Mouse (Mus musculus) CH12.LX (cell line): ENCODE measurements around the gene Dexi. TPM values are rescaled to one million over a fixed set of nuclear protein-coding genes. Genes with fewer than 3 reads are reported as not detected.

Source experiments
- DNase-seq: peaks from one replicate; pipeline ENCODE4 v3.0.0-alpha.2; 2013; ENCODE audit errors: extremely low read depth
- H3K27ac ChIP-seq: 2 replicates; pipeline ENCODE4 v1.5.1; 2012; ENCODE audit warnings: low read depth, mild to moderate bottlenecking, control low read depth, moderate library complexity; ENCODE audit not compliant: insufficient read depth
- H3K27me3 ChIP-seq: replicated peaks from 2 replicates; pipeline ENCODE3; 2012; ENCODE audit warnings: inconsistent platforms
- H3K36me3 ChIP-seq, 2 experiments: replicated peaks in 1 of 2; 2 replicates each; pipeline versions ENCODE3 to v1.6.1; 2012; ENCODE audit warnings: inconsistent platforms in 1 of 2, low read length in 1 of 2, mild to moderate bottlenecking in 1 of 2, mixed read lengths in 1 of 2, moderate library complexity in 1 of 2; ENCODE audit not compliant: control insufficient read depth in 1 of 2, insufficient read depth in 1 of 2
- H3K4me1 ChIP-seq, 2 experiments: 2 replicates each; pipeline ENCODE4 v1.6.1; 2012; ENCODE audit warnings: inconsistent platforms in 1 of 2, moderate library complexity in 1 of 2; ENCODE audit not compliant: insufficient read depth in 2 of 2, control insufficient read depth in 1 of 2
- H3K4me2 ChIP-seq: 2 replicates; pipeline ENCODE4 v1.6.1; 2012; ENCODE audit warnings: low read depth, mild to moderate bottlenecking, control low read depth; ENCODE audit not compliant: poor library complexity, insufficient read depth, severe bottlenecking
- H3K4me3 ChIP-seq, 3 experiments: fragments of 150-350 bp in 1 of 3; sonication (generic) in 1 of 3; replicated peaks in 1 of 3; 2 replicates each; pipeline versions ENCODE3 to v1.5.1; 2011 to 2012; ENCODE audit warnings: low read depth in 2 of 3, low read length in 2 of 3, mild to moderate bottlenecking in 2 of 3, moderate library complexity in 2 of 3, control low read depth in 1 of 3, improper control_type of control experiment in 1 of 3, inconsistent platforms in 1 of 3, mixed read lengths in 1 of 3; ENCODE audit not compliant: poor library complexity in 1 of 3
- H3K79me2 ChIP-seq: replicated peaks from 2 replicates; pipeline ENCODE4 v1.6.1; 2012; ENCODE audit warnings: mild to moderate bottlenecking, moderate library complexity; ENCODE audit not compliant: control insufficient read depth, poor library complexity, insufficient read depth, severe bottlenecking; ENCODE audit errors: extremely low read depth
- H3K9ac ChIP-seq: 2 replicates; pipeline ENCODE4 v1.6.1; 2012; ENCODE audit warnings: low read depth, mild to moderate bottlenecking, control low read depth, moderate library complexity; ENCODE audit not compliant: insufficient read depth
- H3K9me3 ChIP-seq: replicated peaks from 2 replicates; pipeline ENCODE3; 2012; ENCODE audit warnings: low read length, inconsistent platforms, mixed read lengths
- BHLHE40 ChIP-seq: IDR thresholded peaks from 2 replicates; pipeline ENCODE4 v1.6.1; 2011; ENCODE audit warnings: mild to moderate bottlenecking, low read depth, low read length, improper control_type of control experiment
- CHD1 ChIP-seq: IDR thresholded peaks from 2 replicates; pipeline ENCODE4 v1.6.1; 2012; ENCODE audit warnings: low read depth, low read length, improper control_type of control experiment, inconsistent platforms
- CHD2 ChIP-seq: IDR thresholded peaks from 2 replicates; pipeline ENCODE4 v1.6.1; 2011; ENCODE audit warnings: low read length, improper control_type of control experiment
- ELF1 ChIP-seq: IDR thresholded peaks from 2 replicates; pipeline ENCODE4 v1.6.1; 2014; ENCODE audit warnings: low read depth, mild to moderate bottlenecking, inconsistent platforms, low read length, improper control_type of control experiment
- EP300 ChIP-seq: IDR thresholded peaks from 2 replicates; pipeline ENCODE4 v1.6.1; 2011; ENCODE audit warnings: low read length, improper control_type of control experiment
- ETS1 ChIP-seq: conservative IDR thresholded peaks from 2 replicates; pipeline ENCODE4 v1.6.1; 2012; ENCODE audit warnings: low read depth, mild to moderate bottlenecking, inconsistent platforms, low read length, improper control_type of control experiment, moderate library complexity
- MAFK ChIP-seq: IDR thresholded peaks from 2 replicates; pipeline ENCODE4 v1.6.1; 2011; ENCODE audit warnings: low read length, improper control_type of control experiment; ENCODE audit not compliant: insufficient replicate concordance
- MAX ChIP-seq: IDR thresholded peaks from 2 replicates; pipeline ENCODE4 v1.6.1; 2011; ENCODE audit warnings: low read length, improper control_type of control experiment
- MAZ ChIP-seq: IDR thresholded peaks from 2 replicates; pipeline ENCODE4 v1.6.1; 2012; ENCODE audit warnings: low read depth, mild to moderate bottlenecking, inconsistent platforms, low read length, improper control_type of control experiment, moderate library complexity
- MYC ChIP-seq: IDR thresholded peaks from 2 replicates; pipeline ENCODE4 v1.6.1; 2011; ENCODE audit warnings: low read depth, mild to moderate bottlenecking, improper control_type of control experiment, low read length
- NELFE ChIP-seq: IDR thresholded peaks from 2 replicates; pipeline ENCODE4 v1.6.1; 2011; ENCODE audit warnings: low read depth, low read length, improper control_type of control experiment
- POLR2A ChIP-seq: IDR thresholded peaks from 2 replicates; pipeline ENCODE4 v1.6.1; 2011; ENCODE audit warnings: low read depth, mild to moderate bottlenecking, improper control_type of control experiment, low read length
- RCOR1 ChIP-seq: conservative IDR thresholded peaks from 2 replicates; pipeline ENCODE4 v1.6.1; 2012; ENCODE audit warnings: low read depth, mild to moderate bottlenecking, inconsistent platforms, low read length, improper control_type of control experiment
- TBP ChIP-seq: conservative IDR thresholded peaks from 2 replicates; pipeline ENCODE4 v1.6.1; 2011; ENCODE audit warnings: low read depth, low read length, improper control_type of control experiment
- TCF12 ChIP-seq: IDR thresholded peaks from 2 replicates; pipeline ENCODE4 v1.6.1; 2014; ENCODE audit warnings: low read depth, mild to moderate bottlenecking, inconsistent platforms, low read length, improper control_type of control experiment
- USF1 ChIP-seq: IDR thresholded peaks from 2 replicates; pipeline ENCODE4 v1.6.1; 2014; ENCODE audit warnings: low read depth, mild to moderate bottlenecking, inconsistent platforms, low read length, improper control_type of control experiment
- USF2 ChIP-seq: conservative IDR thresholded peaks from 2 replicates; pipeline ENCODE4 v1.6.1; 2011; ENCODE audit warnings: low read depth, low read length, improper control_type of control experiment
- ZKSCAN1 ChIP-seq: IDR thresholded peaks from 2 replicates; pipeline ENCODE4 v1.6.1; 2012; ENCODE audit warnings: low read depth, inconsistent platforms, low read length, improper control_type of control experiment, borderline replicate concordance
- ZMIZ1 ChIP-seq: IDR thresholded peaks from 2 replicates; pipeline ENCODE4 v1.6.1; 2012; ENCODE audit warnings: low read depth, mild to moderate bottlenecking, inconsistent platforms, low read length, improper control_type of control experiment
- ZNF384 ChIP-seq: IDR thresholded peaks from 2 replicates; pipeline ENCODE4 v1.6.1; 2012; ENCODE audit warnings: low read depth, low read length, improper control_type of control experiment, inconsistent platforms
- dilution Hi-C: fragments of 300-500 bp; cut with MboI; formaldehyde crosslinking; loops from 2 replicates; pipeline ENCODE4 v1.14.3; 2020; ENCODE audit warnings: low sequenced_read_pairs; ENCODE audit not compliant: extremely low pct_unique_long_range_greater_than_20kb, extremely low pct_ligation_motif_present
- in situ Hi-C: fragments of 300-500 bp; cut with MboI; formaldehyde crosslinking; loops from 3 replicates; pipeline ENCODE4 v1.14.3; 2019; ENCODE audit warnings: low sequenced_read_pairs, low pct_ligation_motif_present, low pct_unique_long_range_greater_than_20kb, mixed read lengths
- polyA plus RNA-seq: library from polyadenylated mRNA; unstranded; fragments of >175 nt; gene quantifications from 2 replicates; pipeline ENCODE4 v1.2.1, GENCODE M21; 2012; ENCODE audit warnings: low read depth; ENCODE audit not compliant: insufficient read length
- total RNA-seq, 2 experiments: library from RNA; depleted of rRNA; stranded (reverse); fragments of 300-350 nt in 1 of 2; fragments of >200 nt in 1 of 2; gene quantifications; 2 replicates each; pipeline ENCODE4 v1.2.3; 2012 to 2014

Gene Dexi
- total and polyA plus RNA-seq, 3 experiments: 11.3 to 19.6 (median 14.1) TPM

- TF ChIP-seq NELFE (peak; percentile 55; the same call in 1 of the 2 replicates), RCOR1 (no peak; the same call in none of the 2 replicates), CHD2 (peak; percentile 63)
- TF ChIP-seq, all 38 proteins: peak for 23
These were observed 54.9 kb downstream of the Dexi start (continued) for GRCm38 (mm10) chr16:10487895-10488493.

- peaks cover 9% of the 10 kb centered on the region for H3K79me2 ChIP-seq
- in situ Hi-C loops (no loop called here), dilution Hi-C loops (no loop called here)
- DNase-seq: no peak
- peaks cover 14 to 26% of the 10 kb centered on the region in 2 experiments for H3K4me1 ChIP-seq
- peak overlapping the region in 1 of 3 experiments; percentile 70 for H3K4me3 ChIP-seq
- H3K9me3 ChIP-seq: no peaks in the 10 kb centered on the region
- peak overlapping the region; percentile 94 for H3K4me2 ChIP-seq
- no peak for TF ChIP-seq USF2
- TF ChIP-seq MAFK: 0 out of 2 replicates have a peak, but pooled peaks have one; percentile 54
- peak; percentile 33; the same call in 1 of the 2 replicates for TF ChIP-seq MAX
- TF ChIP-seq ELF1: peak; percentile 34; the same call in 1 of the 2 replicates
- TF ChIP-seq ETS1: peak; percentile 71
- no peak for TF ChIP-seq TBP
- TF ChIP-seq ZMIZ1: no peak
- no peak for TF ChIP-seq MAZ
- TF ChIP-seq TCF12: peak; percentile 48
- TF ChIP-seq ZKSCAN1: no peak
- no peak for TF ChIP-seq ZNF384
- TF ChIP-seq POLR2A: no peak
- peak; percentile 61; the same call in 1 of the 2 replicates for TF ChIP-seq EP300
- TF ChIP-seq CHD1: peak; percentile 5; the same call in 1 of the 2 replicates
- peak; percentile 90 for TF ChIP-seq MYC
- TF ChIP-seq BHLHE40: peak; percentile 99
- no peak for TF ChIP-seq USF1
- peaks cover 0 to 14% of the 10 kb centered on the region in 2 experiments for H3K36me3 ChIP-seq
- no peaks in the 10 kb centered on the region for H3K27me3 ChIP-seq
- H3K27ac ChIP-seq: peak overlapping the region; percentile 15; the same call in 1 of the 2 replicates
- H3K9ac ChIP-seq: no peak overlapping the region
These were observed 55.9 kb downstream of the Dexi start for GRCm38 (mm10) chr16:10486993-10487392.

- Histone ChIP-seq H3K36me3 (no peaks in the 10 kb centered on the region), H3K4me1 (peaks cover 7 to 26% of the 10 kb centered on the region in 2 experiments), H3K4me3 (no peak overlapping the region), H3K27me3 (no peaks in the 10 kb centered on the region), H3K4me2 (no peak overlapping the region), H3K79me2 (no peaks in the 10 kb centered on the region), H3K9ac (no peak overlapping the region), H3K9me3 (no peaks in the 10 kb centered on the region), H3K27ac (no peak overlapping the region)
- dilution Hi-C loops: no loop called here
- DNase-seq: no peak
- TF ChIP-seq MAFK (no peak), BHLHE40 (0 out of 2 replicates have a peak, but pooled peaks have one; percentile 16)
- in situ Hi-C loops: no loop called here
These were observed 60.5 kb downstream of the Dexi start for GRCm38 (mm10) chr16:10482343-10482742.
